Mouse (Mus musculus) kidney, embryonic 15.5 days (tissue): ENCODE measurements around the gene C8g. TPM values are rescaled to one million over a fixed set of nuclear protein-coding genes. Genes with fewer than 3 reads are reported as not detected.

Source experiments
- ATAC-seq: fragments of 200-750 bp; cut with Nextera tagmentation; replicated peaks from 2 replicates; pipeline ENCODE4 v1.8.0; 2017; ENCODE audit warnings: moderate TSS enrichment; ENCODE audit not compliant: low FRiP score
- H3K27ac ChIP-seq: fragments of 300-500 bp; sonication (generic); 2 replicates; pipeline ENCODE4 v1.5.1; 2015; ENCODE audit warnings: mild to moderate bottlenecking, inconsistent platforms
- H3K27me3 ChIP-seq: fragments of 300-500 bp; sonication (generic); 2 replicates; pipeline ENCODE4 v1.6.1; 2015; ENCODE audit warnings: inconsistent platforms
- H3K36me3 ChIP-seq: fragments of 300-500 bp; sonication (generic); 2 replicates; pipeline ENCODE4 v1.6.1; 2015; ENCODE audit warnings: inconsistent platforms
- H3K4me1 ChIP-seq: fragments of 300-500 bp; sonication (generic); 2 replicates; pipeline ENCODE4 v1.6.1; 2015; ENCODE audit warnings: inconsistent platforms
- H3K4me2 ChIP-seq: fragments of 300-500 bp; sonication (generic); 2 replicates; pipeline ENCODE4 v1.6.1; 2015; ENCODE audit warnings: moderate library complexity, mild to moderate bottlenecking, inconsistent platforms
- H3K4me3 ChIP-seq: fragments of 300-500 bp; sonication (generic); replicated peaks from 2 replicates; pipeline ENCODE4 v1.5.1; 2015; ENCODE audit warnings: mild to moderate bottlenecking, inconsistent platforms
- H3K9ac ChIP-seq: fragments of 300-500 bp; sonication (generic); 2 replicates; pipeline ENCODE4 v1.6.1; 2015; ENCODE audit warnings: mild to moderate bottlenecking, inconsistent platforms
- H3K9me3 ChIP-seq: fragments of 300-500 bp; sonication (generic); replicated peaks from 2 replicates; pipeline ENCODE4 v1.6.1; 2016; ENCODE audit warnings: inconsistent platforms
- WGBS: fragments of 180-500 bp; shearing (Covaris S2); methylation state at CpG from one replicate; pipeline ENCODE4 v1.1.7; 2015; ENCODE audit warnings: mixed read lengths; 5-methylcytosine and 5-hydroxymethylcytosine counted together
- polyA plus RNA-seq: library from polyadenylated mRNA; unstranded; fragments of >200 nt; fragmentation: Nextera tagmentation; extraction: Ambion mirVana; gene quantifications from 2 replicates; pipeline ENCODE4 v1.2.1, GENCODE M21; 2015

C8g gene
- polyA plus RNA-seq, 1 experiment from 2014 or later: 7.8 TPM

DNA sequence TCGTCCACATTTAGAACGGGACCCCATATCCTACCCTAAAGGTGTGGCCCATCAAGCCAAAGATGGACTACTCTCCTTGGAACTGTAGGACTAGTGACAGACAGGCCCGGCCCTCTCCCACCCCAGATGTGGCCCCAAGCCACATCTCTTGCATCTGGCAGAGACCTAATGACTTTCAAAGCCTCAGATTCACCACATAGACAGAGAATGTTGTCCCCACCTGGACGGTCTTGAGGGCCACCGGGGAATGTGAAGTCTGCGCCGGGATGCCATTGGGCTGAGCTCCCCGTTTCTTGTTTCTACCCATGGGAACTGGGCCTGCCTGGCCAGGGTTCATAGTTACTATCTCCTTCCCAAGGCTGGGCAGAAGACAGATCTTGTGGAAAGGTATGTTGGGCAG is 24.0 kb downstream of the C8g start:
- 85% methylated on average over 8 of the region's 8 CpGs for WGBS
- H3K36me3 ChIP-seq: no peaks in the 10 kb centered on the region
- no peak overlapping the region for H3K4me3 ChIP-seq
- no peak overlapping the region for H3K9ac ChIP-seq
- no peaks in the 10 kb centered on the region for H3K27me3 ChIP-seq
- ATAC-seq: no peak
- no peak overlapping the region for H3K27ac ChIP-seq
- no peaks in the 10 kb centered on the region for H3K9me3 ChIP-seq
- no peaks in the 10 kb centered on the region for H3K4me1 ChIP-seq
- H3K4me2 ChIP-seq: no peak overlapping the region

DNA sequence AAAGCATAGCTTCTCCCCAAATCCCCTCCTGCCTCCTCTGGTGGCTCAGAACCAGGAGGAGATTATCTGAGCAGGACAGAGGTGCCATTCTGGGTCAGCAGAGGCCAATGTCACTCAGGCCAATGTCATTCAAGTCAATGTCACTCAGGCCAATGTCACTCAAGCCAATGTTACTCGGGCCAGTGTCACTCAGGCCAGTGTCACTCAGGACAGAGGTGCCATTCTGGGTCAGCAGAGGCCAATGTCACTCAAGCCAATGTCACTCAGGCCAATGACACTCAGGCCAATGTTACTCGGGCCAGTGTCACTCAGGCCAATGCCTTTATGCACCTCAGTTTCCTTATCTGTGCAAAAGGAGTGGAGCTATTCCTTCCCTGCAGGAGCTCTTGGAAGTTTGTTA is 29.0 kb downstream of the C8g start:
- no peak for ATAC-seq
- H3K4me3 ChIP-seq: no peak overlapping the region
- no peak overlapping the region for H3K9ac ChIP-seq
- H3K27ac ChIP-seq: no peak overlapping the region
- H3K36me3 ChIP-seq: no peaks in the 10 kb centered on the region
- peaks cover 6% of the 10 kb centered on the region; the same call in 1 of the 2 replicates for H3K4me1 ChIP-seq
- H3K27me3 ChIP-seq: no peaks in the 10 kb centered on the region
- 82% methylated on average over 2 of the region's 2 CpGs for WGBS
- H3K9me3 ChIP-seq: no peaks in the 10 kb centered on the region
- no peak overlapping the region for H3K4me2 ChIP-seq

DNA sequence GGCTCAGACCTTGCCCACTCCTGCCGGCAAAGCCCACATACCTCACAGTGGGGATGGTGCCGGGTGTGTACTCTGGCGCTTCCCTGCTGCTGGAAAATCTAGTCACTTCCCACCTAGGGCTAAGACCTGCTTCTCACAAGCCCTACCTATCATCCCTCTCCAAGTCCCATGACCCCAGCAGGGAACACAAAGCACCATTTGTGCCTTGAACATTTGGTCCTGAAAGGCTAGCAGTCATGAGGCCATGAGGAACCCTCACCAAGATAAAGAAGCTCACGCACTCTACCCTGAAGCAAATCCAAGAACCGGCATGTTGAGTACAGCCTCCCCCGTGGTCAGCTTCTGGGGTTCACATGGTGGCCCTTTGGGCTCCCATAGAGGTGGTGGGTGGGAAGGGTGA is 31.6 kb downstream of the C8g start, which contains the start of gene Ptgds:
TSS of gene Ptgds (minus strand) at position 78 of the 400 bp plus-strand sequence.
- no peak for ATAC-seq
- H3K27ac ChIP-seq: no peak within 1 kb of the TSS
- no peak within 1 kb of the TSS for H3K9ac ChIP-seq
- WGBS: 54% methylated on average over 6 of the region's 6 CpGs
- no peak within 1 kb of the TSS for H3K4me2 ChIP-seq
- H3K9me3 ChIP-seq: no peaks in the 10 kb centered on the region
- peaks cover 13% of the 10 kb centered on the region; the same call in 1 of the 2 replicates for H3K4me1 ChIP-seq
- no peaks in the 10 kb centered on the region for H3K36me3 ChIP-seq
- H3K4me3 ChIP-seq: no peak within 1 kb of the TSS
- H3K27me3 ChIP-seq: no peaks in the 10 kb centered on the region

DNA sequence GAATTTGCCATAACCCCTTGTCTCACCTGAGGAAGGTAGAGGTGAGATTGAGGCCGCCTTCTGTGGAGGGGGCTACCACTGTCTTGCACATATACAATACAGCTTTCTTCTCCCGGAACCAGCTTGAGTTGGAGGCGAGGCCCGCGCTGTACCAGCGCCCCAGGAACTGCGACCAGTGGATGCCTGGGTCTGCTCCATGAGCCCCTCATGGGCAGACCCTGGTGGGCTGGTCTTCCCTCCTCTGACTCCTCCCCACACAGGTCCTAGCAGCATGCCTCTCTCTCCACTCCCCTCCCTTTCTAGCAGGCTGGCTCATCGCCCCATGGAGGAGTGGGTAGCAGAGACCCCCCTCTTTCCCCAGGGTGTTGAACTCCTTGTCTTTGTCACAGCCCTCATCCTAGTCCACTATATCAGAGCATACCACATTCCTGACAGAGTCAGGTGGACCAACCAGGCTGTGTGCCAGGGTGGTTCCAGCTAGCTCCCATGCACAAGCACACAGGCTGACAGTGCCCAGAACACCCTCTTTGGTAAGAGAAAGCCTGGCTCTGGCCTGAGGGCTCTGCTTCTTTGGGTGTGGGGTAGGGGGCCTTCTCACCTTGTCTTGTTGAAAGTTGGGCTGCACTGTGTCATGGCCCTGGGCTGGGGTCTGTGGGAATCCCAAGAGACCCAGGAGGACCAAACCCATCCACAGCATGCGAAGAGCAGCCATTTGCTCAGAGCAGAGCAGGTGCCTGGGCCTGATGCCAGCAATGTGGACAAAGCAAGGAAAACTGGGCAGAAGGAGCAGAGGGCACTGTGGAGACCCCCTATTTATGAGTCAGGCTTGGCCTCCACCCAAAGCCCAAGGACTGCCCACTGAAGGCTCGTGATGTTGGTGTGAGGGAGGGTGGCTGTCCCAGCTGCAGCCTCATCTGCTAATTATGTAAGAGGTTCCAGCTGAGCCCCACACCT is 32.3 kb downstream of the C8g start:
- H3K9ac ChIP-seq: no peak overlapping the region
- peak; percentile 35; the same call in 1 of the 2 replicates for ATAC-seq
- no peaks in the 10 kb centered on the region for H3K9me3 ChIP-seq
- no peaks in the 10 kb centered on the region for H3K27me3 ChIP-seq
- H3K4me2 ChIP-seq: no peak overlapping the region
- no peak overlapping the region for H3K27ac ChIP-seq
- H3K4me3 ChIP-seq: no peak overlapping the region
- peaks cover 13% of the 10 kb centered on the region; the same call in 1 of the 2 replicates for H3K4me1 ChIP-seq
- no peaks in the 10 kb centered on the region for H3K36me3 ChIP-seq
- 77% methylated on average over 10 of the region's 10 CpGs for WGBS

DNA sequence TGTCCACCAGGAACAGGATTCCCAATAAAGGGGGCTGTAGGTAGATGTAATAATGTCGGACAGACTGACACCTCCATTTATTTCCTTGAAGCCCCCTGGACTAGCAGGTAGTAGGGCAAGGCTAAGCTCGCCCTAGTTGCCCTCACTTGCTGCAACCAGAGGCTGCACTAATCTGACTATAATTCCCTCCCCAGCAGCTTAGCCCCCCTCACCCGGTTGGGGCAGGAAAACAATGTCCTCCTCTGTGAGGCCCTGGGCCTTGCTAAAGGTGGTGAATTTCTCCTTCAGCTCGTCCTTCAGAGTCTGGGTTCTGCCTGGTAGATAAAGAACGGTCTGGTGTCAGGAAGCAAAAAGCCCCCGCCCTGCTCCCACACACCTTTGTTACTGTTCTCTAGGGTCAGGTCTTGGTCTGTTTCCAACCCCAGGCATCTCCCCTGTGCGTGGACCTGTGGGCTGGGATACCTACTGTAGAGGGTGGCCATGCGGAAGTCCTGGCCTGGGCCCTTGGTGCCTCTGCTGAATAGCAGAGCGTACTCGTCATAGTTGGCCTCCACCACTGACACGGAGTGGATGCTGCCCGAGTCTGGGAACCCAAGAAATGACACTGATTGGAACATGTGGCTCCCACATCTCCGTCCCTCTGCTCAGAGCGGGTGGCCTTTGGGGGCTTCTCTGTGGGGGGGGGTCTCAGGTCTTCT is 33.8 kb downstream of the C8g start:
- Histone ChIP-seq H3K27ac (no peak overlapping the region), H3K27me3 (no peaks in the 10 kb centered on the region), H3K4me2 (no peak overlapping the region), H3K36me3 (no peaks in the 10 kb centered on the region), H3K4me1 (peaks cover 13% of the 10 kb centered on the region; the same call in 1 of the 2 replicates), H3K9ac (no peak overlapping the region), H3K9me3 (no peaks in the 10 kb centered on the region), H3K4me3 (no peak overlapping the region)
- ATAC-seq: no peak
- 78% methylated on average over 14 of the region's 14 CpGs for WGBS

DNA sequence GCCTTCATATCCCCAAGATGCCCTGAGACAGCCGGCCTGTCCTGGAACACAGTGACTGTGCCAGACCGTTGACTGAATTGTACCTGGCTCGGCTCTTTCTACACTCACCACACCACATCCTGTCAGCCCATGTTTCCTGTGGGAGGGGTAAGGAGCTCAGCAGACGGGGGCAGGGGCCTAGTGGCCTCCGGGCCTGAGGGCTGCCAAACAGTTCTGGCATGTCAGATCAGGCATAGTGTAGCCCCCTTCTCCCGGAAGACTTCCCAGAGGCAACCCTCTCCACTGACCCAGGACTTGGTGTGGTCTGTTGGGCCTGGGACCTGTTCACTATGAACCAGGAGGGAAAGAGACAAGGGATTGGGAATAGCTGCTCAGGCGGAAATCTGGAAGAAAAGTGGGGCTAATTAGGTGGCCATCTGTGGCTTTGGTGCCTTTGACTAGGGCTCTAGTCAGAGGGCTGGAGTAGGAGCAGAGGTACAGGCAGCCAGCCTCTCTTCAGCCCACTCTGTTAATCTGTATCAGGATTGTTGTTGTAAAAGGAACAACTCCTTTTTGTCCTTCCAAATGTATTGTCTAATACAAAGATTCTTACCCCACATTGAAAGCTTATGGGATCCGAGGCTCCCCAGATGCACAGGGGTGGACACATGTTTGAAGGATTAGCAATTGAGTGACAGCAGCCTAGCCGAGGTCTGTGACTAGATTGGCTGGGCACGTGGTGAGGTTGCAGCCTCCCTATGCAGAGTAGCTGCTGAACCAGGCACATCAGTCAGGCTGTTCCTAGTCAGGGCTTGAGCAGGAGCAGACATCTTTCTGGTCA is 35.5 kb downstream of the C8g start:
- Histone ChIP-seq H3K27ac (no peak overlapping the region), H3K36me3 (no peaks in the 10 kb centered on the region), H3K4me3 (no peak overlapping the region), H3K4me1 (peaks cover 19% of the 10 kb centered on the region), H3K9me3 (no peaks in the 10 kb centered on the region), H3K4me2 (no peak overlapping the region), H3K27me3 (no peaks in the 10 kb centered on the region), H3K9ac (no peak overlapping the region)
- no peak for ATAC-seq
- 57% methylated on average over 10 of the region's 10 CpGs for WGBS

DNA sequence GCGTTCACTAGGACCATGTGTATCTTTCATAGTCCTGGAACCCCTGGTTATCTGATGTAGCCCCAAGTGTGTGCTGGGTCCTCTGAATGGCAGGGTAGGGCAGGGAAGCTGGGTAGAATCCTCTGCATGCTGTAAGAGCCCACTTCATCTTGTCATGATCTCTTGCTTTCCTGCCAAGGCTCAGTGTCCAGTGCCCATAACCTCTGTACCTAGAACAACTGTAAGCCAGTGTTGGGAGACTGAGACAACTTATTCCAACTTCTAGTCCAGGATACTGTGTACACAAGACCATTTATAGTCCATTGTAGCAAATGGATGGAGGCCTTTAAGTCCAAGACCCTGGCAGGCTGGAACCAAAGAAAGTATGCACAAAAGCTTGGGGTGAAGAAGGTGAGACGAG is 36.3 kb downstream of the C8g start:
- Histone ChIP-seq H3K4me2 (no peak overlapping the region), H3K9ac (no peak overlapping the region), H3K4me3 (no peak overlapping the region), H3K27me3 (no peaks in the 10 kb centered on the region), H3K9me3 (no peaks in the 10 kb centered on the region), H3K27ac (no peak overlapping the region), H3K36me3 (no peaks in the 10 kb centered on the region), H3K4me1 (peaks cover 21% of the 10 kb centered on the region)
- 82% methylated on average over 2 of the region's 2 CpGs for WGBS
- ATAC-seq: no peak

DNA sequence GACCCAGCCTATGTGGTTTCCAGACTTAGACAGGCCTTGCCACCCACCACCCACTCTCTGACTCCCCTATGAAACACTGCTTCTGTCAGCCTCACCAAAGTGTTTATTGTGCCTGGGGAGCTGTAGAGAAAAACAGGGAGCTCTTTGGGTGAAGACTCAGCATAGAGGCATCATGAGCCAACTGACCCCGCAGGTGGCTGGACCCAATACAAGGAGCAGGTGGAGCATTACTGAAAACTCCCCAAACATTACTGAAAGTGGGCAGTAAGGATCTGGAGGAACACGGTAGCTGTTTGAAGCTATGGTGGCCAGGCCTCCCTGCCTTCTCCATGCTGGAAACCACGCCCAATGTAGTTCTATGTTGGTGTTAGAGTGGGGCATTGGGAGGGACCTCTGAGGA is 37.9 kb downstream of the C8g start:
- Histone ChIP-seq H3K4me2 (no peak overlapping the region), H3K9me3 (no peaks in the 10 kb centered on the region), H3K4me1 (peaks cover 34% of the 10 kb centered on the region), H3K27ac (no peak overlapping the region), H3K9ac (no peak overlapping the region), H3K4me3 (no peak overlapping the region), H3K36me3 (peaks cover 1% of the 10 kb centered on the region; the same call in 1 of the 2 replicates), H3K27me3 (no peaks in the 10 kb centered on the region)
- WGBS: 90% methylated on average over 3 of the region's 3 CpGs
- ATAC-seq: no peak

DNA sequence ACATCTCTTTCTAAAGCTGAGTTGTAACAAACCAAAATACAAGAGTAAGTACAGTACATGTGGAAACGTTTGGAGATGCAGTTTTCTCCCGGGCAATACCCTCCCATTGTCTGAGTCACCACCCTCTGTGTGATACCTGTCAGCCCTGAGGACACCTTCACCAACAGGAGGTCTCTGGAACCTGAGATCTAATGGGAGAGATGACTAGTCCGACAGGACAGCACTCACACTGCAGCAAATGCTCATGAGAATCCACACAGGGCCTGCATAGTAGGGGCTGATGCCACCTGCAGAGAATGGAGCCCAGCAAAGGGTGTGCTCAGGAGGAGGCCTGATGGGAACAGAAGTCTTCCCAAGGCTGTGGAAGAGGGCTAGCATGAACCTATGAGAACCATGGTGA is 40.1 kb downstream of the C8g start:
- Histone ChIP-seq H3K4me1 (peaks cover 35% of the 10 kb centered on the region), H3K27ac (peak overlapping the region; percentile 92), H3K4me2 (peak overlapping the region; percentile 88), H3K9me3 (no peaks in the 10 kb centered on the region), H3K9ac (peak overlapping the region; percentile 42; the same call in 1 of the 2 replicates), H3K4me3 (peak overlapping the region; percentile 67), H3K36me3 (peaks cover 8% of the 10 kb centered on the region; the same call in 1 of the 2 replicates), H3K27me3 (no peaks in the 10 kb centered on the region)
- WGBS: 33% methylated on average over 3 of the region's 3 CpGs
- ATAC-seq: no peak

DNA sequence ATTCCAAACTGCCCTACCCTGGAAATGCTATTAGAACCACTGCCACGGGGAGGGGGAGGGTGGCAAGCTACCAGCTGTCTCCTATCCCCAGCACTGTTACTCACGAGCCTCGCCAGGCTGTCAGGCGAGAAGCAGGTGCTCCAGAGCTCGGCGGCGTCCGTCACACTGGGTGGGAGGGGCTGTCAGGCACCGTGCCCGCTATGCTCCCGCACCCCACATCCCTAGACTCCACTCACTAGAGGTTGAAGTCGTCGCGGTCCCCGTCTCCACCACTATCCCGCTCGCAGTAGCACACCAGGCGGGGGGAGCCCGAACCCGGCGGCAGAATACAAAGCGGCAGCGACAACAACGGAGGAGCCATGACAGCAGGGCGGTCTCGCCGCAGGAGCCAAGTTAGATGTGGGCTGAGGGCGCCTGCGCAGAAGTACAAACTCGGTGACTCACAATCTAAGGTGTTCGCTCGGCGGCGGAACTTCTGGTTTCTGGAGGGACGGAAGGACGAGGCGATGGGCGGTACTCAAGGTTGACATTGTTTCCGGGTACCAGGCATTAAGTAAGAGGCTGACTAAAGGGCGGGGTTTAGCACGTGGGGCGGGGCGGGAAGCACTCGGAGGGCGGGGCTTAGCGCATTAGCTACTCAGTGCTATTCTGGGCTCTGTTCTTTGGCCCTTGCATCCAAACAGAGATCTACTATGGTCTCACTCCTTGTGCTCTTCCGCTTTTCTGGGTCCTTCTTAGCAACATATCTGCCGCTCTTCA is 40.8 kb downstream of the C8g start, which contains the start of gene Paxx:
TSS of gene Paxx (minus strand) at position 544 of the 759 bp plus-strand sequence.
- H3K9ac ChIP-seq: peak within 1 kb of the TSS; percentile 61
- WGBS: under 1% methylated on average over 48 of the region's 48 CpGs
- peak within 1 kb of the TSS; percentile 88 for H3K4me2 ChIP-seq

DNA sequence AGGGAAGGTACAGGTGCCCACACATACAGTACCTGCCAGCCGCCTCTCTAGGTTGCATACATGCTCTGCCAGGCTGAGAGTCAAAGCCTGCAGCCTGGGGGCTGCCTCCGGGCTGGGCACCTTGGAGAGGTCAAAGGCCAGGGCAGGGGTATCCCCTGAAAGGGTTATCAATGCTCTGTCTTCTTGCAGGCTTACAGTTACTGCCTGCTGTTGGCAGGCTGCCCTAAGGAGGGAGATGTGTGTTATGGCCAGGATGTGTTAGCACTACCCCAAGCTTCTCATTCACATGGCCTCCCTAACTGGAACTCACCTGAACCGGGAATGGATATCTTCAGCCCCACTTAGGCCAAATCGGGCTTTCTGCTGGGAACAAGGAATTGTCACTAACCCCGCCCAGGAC is 41.4 kb downstream of the C8g start:
- H3K9ac ChIP-seq: peak overlapping the region; percentile 61
- H3K27ac ChIP-seq: peak overlapping the region; percentile 92
- H3K4me2 ChIP-seq: peak overlapping the region; percentile 88
- H3K27me3 ChIP-seq: no peaks in the 10 kb centered on the region
- ATAC-seq: no peak; the same call in 1 of the 2 replicates
- 24% methylated on average over 5 of the region's 5 CpGs for WGBS
- H3K4me1 ChIP-seq: peaks cover 28% of the 10 kb centered on the region
- H3K4me3 ChIP-seq: peak overlapping the region; percentile 67
- H3K36me3 ChIP-seq: peaks cover 8% of the 10 kb centered on the region; the same call in 1 of the 2 replicates
- H3K9me3 ChIP-seq: no peaks in the 10 kb centered on the region

More for the DNA sequence above, 40.8 kb downstream of the C8g start, which contains the start of gene Paxx:
- Histone ChIP-seq H3K27ac (peak within 1 kb of the TSS; percentile 92), H3K4me1 (peaks cover 32% of the 10 kb centered on the region), H3K36me3 (peaks cover 8% of the 10 kb centered on the region; the same call in 1 of the 2 replicates), H3K9me3 (no peaks in the 10 kb centered on the region), H3K4me3 (peak within 1 kb of the TSS; percentile 67), H3K27me3 (no peaks in the 10 kb centered on the region)
- peak; percentile 90 for ATAC-seq
